Mouse (Mus musculus): ENCODE results near the gene Gm17606. TPM values are rescaled to one million over a fixed set of nuclear protein-coding genes. Genes with fewer than 3 reads are reported as not detected.

Gm17606 gene
- polyA plus RNA-seq, 1 experiment from 2014 or later = not detected

DNA sequence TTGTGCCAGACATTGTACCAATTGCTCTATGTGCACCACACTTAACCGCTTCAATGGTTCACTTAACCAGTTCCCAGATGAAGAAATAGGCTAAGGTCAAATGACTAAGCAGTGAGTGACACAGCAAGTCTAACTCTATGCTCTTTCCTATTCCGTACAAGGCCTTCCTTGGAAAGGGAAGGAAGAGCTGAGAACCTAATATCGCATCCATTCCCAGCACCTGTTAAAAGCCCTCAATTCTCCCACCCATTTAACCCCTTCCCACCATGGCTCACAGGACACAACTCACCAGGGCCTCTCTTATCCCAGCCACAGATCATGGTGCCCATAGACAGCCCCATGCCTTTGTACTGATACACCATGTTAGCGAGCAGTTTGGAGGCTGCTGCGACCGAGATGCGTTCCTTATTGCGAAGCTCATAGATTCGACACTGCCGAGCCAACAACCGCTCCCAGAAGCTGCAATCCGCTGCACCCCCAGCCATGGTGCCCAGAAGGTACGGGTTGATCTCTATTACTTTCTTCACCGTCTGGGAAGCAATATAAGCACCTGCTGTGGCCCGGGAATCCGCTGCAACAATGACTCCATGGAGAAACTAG, 24.4 kb upstream of the Gm17606 start:
- ATAC-seq (replicated peaks; ENCODE audit: insufficient number of reproducible peaks, low FRiP score, low TSS enrichment, low read depth) = no peak
- H3K36me3 ChIP-seq (replicated peaks; ENCODE audit: control insufficient read depth, insufficient read depth, low read depth, low read length) = peaks cover 5% of the 10 kb centered on the region
- H3K4me3 ChIP-seq (ENCODE audit: low read depth, low read length) = no peak overlapping the region
- DNase-seq (ENCODE audit: low spot score) = no peak
- no peak overlapping the region for H3K4me2 ChIP-seq (ENCODE audit: low read depth, low read length)
- H3K27ac ChIP-seq (replicated peaks; ENCODE audit: low read depth, low read length) = no peak overlapping the region
- H3K9me3 ChIP-seq (replicated peaks; ENCODE audit: control insufficient read depth, low read length) = no peaks in the 10 kb centered on the region
- WGBS = 94% methylated on average over 16 of the region's 16 CpGs
- H3K4me1 ChIP-seq (ENCODE audit: control insufficient read depth, insufficient read depth, low read length) = no peaks in the 10 kb centered on the region
- no peak overlapping the region for H3K9ac ChIP-seq (replicated peaks; ENCODE audit: low read length)
- H3K27me3 ChIP-seq (ENCODE audit: control insufficient read depth, insufficient read depth, low read length) = no peaks in the 10 kb centered on the region

DNA sequence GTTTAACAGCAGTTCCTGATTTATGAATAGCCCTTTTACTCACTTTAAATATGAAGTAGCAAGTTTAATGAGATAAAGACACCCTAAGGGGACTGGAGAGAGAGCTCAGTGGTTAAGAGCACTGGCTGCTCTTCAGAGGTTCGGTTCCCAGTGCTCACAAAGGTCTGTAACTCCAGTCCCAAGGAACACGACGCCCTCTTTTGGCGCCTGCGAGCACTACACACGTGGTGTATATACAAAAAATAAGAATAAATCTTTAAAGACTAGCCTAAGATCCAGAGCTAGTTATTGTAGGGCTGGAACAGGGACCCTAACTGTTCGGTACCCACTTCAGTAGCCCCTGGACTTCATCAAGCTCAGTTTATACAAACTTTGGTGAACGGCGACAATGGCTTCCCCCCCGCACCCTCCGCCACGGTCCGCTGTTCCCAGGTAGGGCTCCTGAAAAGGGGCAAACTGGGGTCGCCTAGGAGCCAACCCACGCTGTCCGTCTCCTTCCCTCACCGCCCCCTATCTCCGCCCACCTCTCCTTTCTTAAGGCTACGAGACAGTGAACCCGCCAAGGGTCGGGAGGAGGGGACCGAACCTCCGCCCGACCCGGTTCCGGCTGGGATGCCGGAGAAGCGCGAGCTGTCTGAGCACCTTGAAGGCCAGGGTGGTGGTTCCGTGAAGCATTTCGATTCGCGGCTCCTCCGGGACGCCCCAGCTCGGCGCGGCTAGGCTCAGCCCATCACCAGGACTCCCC, 23.4 kb upstream of the Gm17606 start:
- ATAC-seq (replicated peaks; ENCODE audit: insufficient number of reproducible peaks, low FRiP score, low TSS enrichment, low read depth) (peak; percentile 40), DNase-seq (ENCODE audit: low spot score) (peak; percentile 41)
- H3K4me2 ChIP-seq (ENCODE audit: low read depth, low read length) = peak overlapping the region; percentile 67
- peak overlapping the region; percentile 52 for H3K27ac ChIP-seq (replicated peaks; ENCODE audit: low read depth, low read length)
- peaks cover 2% of the 10 kb centered on the region for H3K36me3 ChIP-seq (replicated peaks; ENCODE audit: control insufficient read depth, insufficient read depth, low read depth, low read length)
- H3K4me1 ChIP-seq (ENCODE audit: control insufficient read depth, insufficient read depth, low read length) = no peaks in the 10 kb centered on the region
- no peaks in the 10 kb centered on the region for H3K27me3 ChIP-seq (ENCODE audit: control insufficient read depth, insufficient read depth, low read length)
- H3K9ac ChIP-seq (replicated peaks; ENCODE audit: low read length) = peak overlapping the region; percentile 90
- H3K9me3 ChIP-seq (replicated peaks; ENCODE audit: control insufficient read depth, low read length) = no peaks in the 10 kb centered on the region
- H3K4me3 ChIP-seq (ENCODE audit: low read depth, low read length) = peak overlapping the region; percentile 87
- 3% methylated on average over 38 of the region's 38 CpGs for WGBS

DNA sequence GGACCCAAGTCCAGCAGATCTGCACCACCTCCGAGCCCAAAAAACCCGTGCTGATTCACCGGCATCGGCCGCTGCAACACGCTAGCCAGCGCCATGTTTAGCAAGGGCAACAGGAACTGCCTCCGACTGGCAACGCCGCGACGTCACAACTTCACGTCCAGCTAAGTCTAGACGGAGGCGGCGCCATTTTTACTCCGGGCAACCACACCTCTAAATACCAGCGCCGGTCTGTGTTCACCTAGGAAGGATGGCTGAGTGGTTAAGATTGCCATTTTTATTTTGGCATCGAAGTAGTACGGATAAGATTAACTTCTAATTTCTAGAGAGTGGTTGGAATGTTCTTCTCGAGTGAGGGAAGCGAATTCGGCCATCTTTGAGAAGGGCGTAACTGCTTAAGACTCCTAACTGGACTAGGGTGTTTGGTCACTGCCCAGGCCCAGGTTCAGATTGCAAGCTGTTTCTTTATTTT, 22.8 kb upstream of the Gm17606 start, which contains the start of gene Psmb5:
Gene Psmb5, minus strand, starts transcription at position 126 of the 469 bp plus-strand sequence.
- peak; percentile 77 for ATAC-seq (replicated peaks; ENCODE audit: insufficient number of reproducible peaks, low FRiP score, low TSS enrichment, low read depth)
- DNase-seq (ENCODE audit: low spot score) = peak; percentile 94
- WGBS = under 1% methylated on average over 25 of the region's 25 CpGs
- no peaks in the 10 kb centered on the region for H3K9me3 ChIP-seq (replicated peaks; ENCODE audit: control insufficient read depth, low read length)
- H3K36me3 ChIP-seq (replicated peaks; ENCODE audit: control insufficient read depth, insufficient read depth, low read depth, low read length) = peaks cover 2% of the 10 kb centered on the region
- peak within 1 kb of the TSS; percentile 52 for H3K27ac ChIP-seq (replicated peaks; ENCODE audit: low read depth, low read length)
- peak within 1 kb of the TSS; percentile 67 for H3K4me2 ChIP-seq (ENCODE audit: low read depth, low read length)
- peak within 1 kb of the TSS; percentile 90 for H3K9ac ChIP-seq (replicated peaks; ENCODE audit: low read length)
- H3K4me1 ChIP-seq (ENCODE audit: control insufficient read depth, insufficient read depth, low read length) = no peaks in the 10 kb centered on the region
- H3K4me3 ChIP-seq (ENCODE audit: low read depth, low read length) = peak within 1 kb of the TSS; percentile 87
- no peaks in the 10 kb centered on the region for H3K27me3 ChIP-seq (ENCODE audit: control insufficient read depth, insufficient read depth, low read length)

DNA sequence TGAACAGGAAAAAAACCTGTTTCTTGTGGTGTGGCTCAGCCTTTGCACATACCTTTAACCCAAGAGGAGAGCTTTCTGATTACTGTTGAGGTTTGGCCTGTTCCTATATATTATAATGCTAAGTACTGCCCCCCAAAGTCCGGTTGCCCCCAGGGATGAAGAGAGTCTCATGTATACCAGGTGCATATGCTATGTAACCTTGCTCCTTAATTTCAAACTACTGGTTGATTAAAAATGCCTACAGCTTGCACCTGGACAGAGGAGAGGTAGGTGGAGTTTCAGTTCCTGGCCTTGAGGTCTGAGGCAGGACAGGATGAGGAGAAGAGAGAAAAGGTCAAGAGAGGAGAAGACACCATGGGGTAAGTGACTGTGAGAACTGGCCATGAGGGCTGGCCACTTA, 19.6 kb upstream of the Gm17606 start, which contains the start of gene Psmb11:
Gene Psmb11, plus strand, starts transcription at position 301 of the 400 bp plus-strand sequence.
- Histone ChIP-seq H3K27ac (replicated peaks; ENCODE audit: low read depth, low read length) (no peak within 1 kb of the TSS), H3K4me2 (ENCODE audit: low read depth, low read length) (no peak within 1 kb of the TSS), H3K27me3 (ENCODE audit: control insufficient read depth, insufficient read depth, low read length) (no peaks in the 10 kb centered on the region), H3K4me1 (ENCODE audit: control insufficient read depth, insufficient read depth, low read length) (no peaks in the 10 kb centered on the region), H3K36me3 (replicated peaks; ENCODE audit: control insufficient read depth, insufficient read depth, low read depth, low read length) (no peaks in the 10 kb centered on the region; the same call in 1 of the 2 replicates), H3K9ac (replicated peaks; ENCODE audit: low read length) (no peak within 1 kb of the TSS), H3K9me3 (replicated peaks; ENCODE audit: control insufficient read depth, low read length) (no peaks in the 10 kb centered on the region), H3K4me3 (ENCODE audit: low read depth, low read length) (no peak within 1 kb of the TSS)
- DNase-seq (ENCODE audit: low spot score) (no peak), ATAC-seq (replicated peaks; ENCODE audit: insufficient number of reproducible peaks, low FRiP score, low TSS enrichment, low read depth) (no peak)
- WGBS = 77% methylated on average over 1 of the region's 1 CpGs

DNA sequence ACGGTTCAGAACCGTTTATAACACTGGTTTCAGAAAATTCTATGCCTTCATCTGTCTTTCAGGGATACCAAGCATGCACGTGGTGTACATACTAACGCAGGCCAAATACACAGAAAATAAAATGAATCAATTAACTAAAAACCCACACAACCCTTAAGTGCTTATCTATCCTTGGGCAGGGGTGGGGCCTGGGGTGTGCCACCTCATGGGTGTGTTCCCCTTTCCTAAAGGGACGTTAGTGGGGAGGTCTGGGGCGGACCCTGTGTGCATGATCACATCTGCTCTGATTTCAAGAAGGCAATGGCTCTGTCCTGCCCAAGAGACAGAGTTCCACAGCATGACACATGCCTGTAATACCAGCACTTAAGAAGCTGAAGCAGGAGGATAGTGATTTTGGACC, 17.4 kb upstream of the Gm17606 start:
- no peaks in the 10 kb centered on the region for H3K4me1 ChIP-seq (ENCODE audit: control insufficient read depth, insufficient read depth, low read length)
- 83% methylated on average over 6 of the region's 6 CpGs for WGBS
- H3K4me2 ChIP-seq (ENCODE audit: low read depth, low read length) = no peak overlapping the region
- no peak for ATAC-seq (replicated peaks; ENCODE audit: insufficient number of reproducible peaks, low FRiP score, low TSS enrichment, low read depth)
- H3K9ac ChIP-seq (replicated peaks; ENCODE audit: low read length) = no peak overlapping the region
- H3K36me3 ChIP-seq (replicated peaks; ENCODE audit: control insufficient read depth, insufficient read depth, low read depth, low read length) = no peaks in the 10 kb centered on the region
- no peaks in the 10 kb centered on the region for H3K27me3 ChIP-seq (ENCODE audit: control insufficient read depth, insufficient read depth, low read length)
- no peak overlapping the region for H3K27ac ChIP-seq (replicated peaks; ENCODE audit: low read depth, low read length)
- no peak for DNase-seq (ENCODE audit: low spot score)
- no peak overlapping the region for H3K4me3 ChIP-seq (ENCODE audit: low read depth, low read length)
- H3K9me3 ChIP-seq (replicated peaks; ENCODE audit: control insufficient read depth, low read length) = no peaks in the 10 kb centered on the region

GRCm38 (mm10) chr14:54624976-54625375, 15.8 kb upstream of the Gm17606 start:
- no peak overlapping the region for H3K4me2 ChIP-seq (ENCODE audit: low read depth, low read length)
- ATAC-seq (replicated peaks; ENCODE audit: insufficient number of reproducible peaks, low FRiP score, low TSS enrichment, low read depth) (no peak), DNase-seq (ENCODE audit: low spot score) (no peak)
- H3K9me3 ChIP-seq (replicated peaks; ENCODE audit: control insufficient read depth, low read length) = no peaks in the 10 kb centered on the region
- no peak overlapping the region for H3K27ac ChIP-seq (replicated peaks; ENCODE audit: low read depth, low read length)
- no peak overlapping the region; the same call in 1 of the 2 replicates for H3K9ac ChIP-seq (replicated peaks; ENCODE audit: low read length)
- WGBS = 57% methylated on average over 10 of the region's 10 CpGs
- H3K4me1 ChIP-seq (ENCODE audit: control insufficient read depth, insufficient read depth, low read length) = no peaks in the 10 kb centered on the region
- no peaks in the 10 kb centered on the region for H3K36me3 ChIP-seq (replicated peaks; ENCODE audit: control insufficient read depth, insufficient read depth, low read depth, low read length)
- H3K4me3 ChIP-seq (ENCODE audit: low read depth, low read length) = no peak overlapping the region
- no peaks in the 10 kb centered on the region for H3K27me3 ChIP-seq (ENCODE audit: control insufficient read depth, insufficient read depth, low read length)

- Histone ChIP-seq H3K4me2 (ENCODE audit: low read depth, low read length) (no peak overlapping the region), H3K36me3 (replicated peaks; ENCODE audit: control insufficient read depth, insufficient read depth, low read depth, low read length) (peaks cover 9% of the 10 kb centered on the region), H3K4me3 (ENCODE audit: low read depth, low read length) (no peak overlapping the region), H3K9me3 (replicated peaks; ENCODE audit: control insufficient read depth, low read length) (no peaks in the 10 kb centered on the region), H3K4me1 (ENCODE audit: control insufficient read depth, insufficient read depth, low read length) (no peaks in the 10 kb centered on the region), H3K27ac (replicated peaks; ENCODE audit: low read depth, low read length) (no peak overlapping the region), H3K9ac (replicated peaks; ENCODE audit: low read length) (no peak overlapping the region), H3K27me3 (ENCODE audit: control insufficient read depth, insufficient read depth, low read length) (no peaks in the 10 kb centered on the region)
- ATAC-seq (replicated peaks; ENCODE audit: insufficient number of reproducible peaks, low FRiP score, low TSS enrichment, low read depth) = no peak
- WGBS = 76% methylated on average over 5 of the region's 5 CpGs
- no peak for DNase-seq (ENCODE audit: low spot score)
Observed at GRCm38 (mm10) chr14:54628103-54628502, 12.6 kb upstream of the Gm17606 start.

DNA sequence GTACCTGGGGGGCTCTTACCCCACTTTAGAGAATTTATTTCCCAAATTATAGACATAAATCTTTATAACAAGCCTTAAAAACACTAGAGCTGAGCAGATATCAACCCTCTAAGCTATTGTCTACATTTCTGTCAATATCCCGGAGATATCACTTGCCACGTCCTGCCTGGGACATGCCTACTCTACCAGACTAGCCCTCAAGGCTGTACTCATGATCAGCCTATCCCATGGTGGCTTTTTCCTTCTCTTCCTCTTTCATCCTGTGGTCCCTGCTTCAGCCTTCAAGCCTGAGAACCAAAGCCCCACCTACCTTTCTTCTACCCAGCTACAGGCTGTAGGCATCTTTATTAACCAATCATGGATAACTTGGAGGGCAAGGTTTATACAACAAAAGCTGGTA, 11.0 kb upstream of the Gm17606 start:
- ATAC-seq (replicated peaks; ENCODE audit: insufficient number of reproducible peaks, low FRiP score, low TSS enrichment, low read depth) (no peak), DNase-seq (ENCODE audit: low spot score) (no peak)
- Histone ChIP-seq H3K27me3 (ENCODE audit: control insufficient read depth, insufficient read depth, low read length) (no peaks in the 10 kb centered on the region), H3K27ac (replicated peaks; ENCODE audit: low read depth, low read length) (no peak overlapping the region), H3K4me1 (ENCODE audit: control insufficient read depth, insufficient read depth, low read length) (no peaks in the 10 kb centered on the region), H3K9ac (replicated peaks; ENCODE audit: low read length) (no peak overlapping the region), H3K4me2 (ENCODE audit: low read depth, low read length) (no peak overlapping the region), H3K4me3 (ENCODE audit: low read depth, low read length) (no peak overlapping the region), H3K36me3 (replicated peaks; ENCODE audit: control insufficient read depth, insufficient read depth, low read depth, low read length) (peaks cover 13% of the 10 kb centered on the region), H3K9me3 (replicated peaks; ENCODE audit: control insufficient read depth, low read length) (no peaks in the 10 kb centered on the region)
- 85% methylated on average over 2 of the region's 2 CpGs for WGBS
